ENCODE assay signal across 10 mouse cellular contexts in genomic region chr2:37380189-37380588, GRCm38 (mm10). TPM values are rescaled to one million over a fixed set of nuclear protein-coding genes. Genes with fewer than 3 reads are reported as not detected.
DNase-seq lines count a peak whose midpoint lies in the region; ATAC-seq and TF ChIP-seq lines count a peak whose summit lies in the region.
"Had no signal": no experiment of that assay in that cellular context is flagged by ENCODE, and none has a peak within 500 bp of the region (broad histone marks: within the 10 kb centered on the region; RNA-seq: fewer than 3 reads in every experiment).

No protein-coding gene starts in this region.

- H3K9me3 ChIP-seq in forebrain, postnatal 0 days (ENCODE audit: low read length) = no peaks in the 10 kb centered on the region
- H3K9me3 ChIP-seq in kidney, embryonic 16.5 days (ENCODE audit: low read length) = no peaks in the 10 kb centered on the region
- no peaks in the 10 kb centered on the region for H3K9me3 ChIP-seq in liver, embryonic 15.5 days (replicated peaks)
- H3K9me3 ChIP-seq: heart, embryonic 15.5 days; stomach, embryonic 15.5 days had no signal

- no peak overlapping the region for H3K9ac ChIP-seq in forebrain, postnatal 0 days
- no peak overlapping the region for H3K9ac ChIP-seq in kidney, embryonic 16.5 days (replicated peaks; ENCODE audit: low read length)
- H3K9ac ChIP-seq in liver, embryonic 15.5 days = no peak overlapping the region
- H3K9ac ChIP-seq: heart, embryonic 15.5 days; stomach, embryonic 15.5 days had no signal

- no peak overlapping the region for H3K4me3 ChIP-seq in forebrain, postnatal 0 days (ENCODE audit: low read depth, low read length)
- H3K4me3 ChIP-seq in kidney, embryonic 16.5 days (ENCODE audit: low read length) = no peak overlapping the region
- no peak overlapping the region for H3K4me3 ChIP-seq in liver, embryonic 15.5 days (replicated peaks)
- H3K4me3 ChIP-seq: heart, embryonic 15.5 days; stomach, embryonic 15.5 days had no signal

- no peaks in the 10 kb centered on the region for H3K4me1 ChIP-seq in forebrain, postnatal 0 days (ENCODE audit: insufficient read depth)
- no peaks in the 10 kb centered on the region for H3K4me1 ChIP-seq in kidney, embryonic 16.5 days (ENCODE audit: insufficient read depth, low read length)
- peaks cover 6% of the 10 kb centered on the region; the same call in 1 of the 2 replicates for H3K4me1 ChIP-seq in liver, embryonic 15.5 days (replicated peaks)
- H3K4me1 ChIP-seq: heart, embryonic 15.5 days; stomach, embryonic 15.5 days had no signal

- no peak for TF ChIP-seq POLR2A in brain, embryonic 14.5 days (IDR thresholded peaks at IDR 0.05; ENCODE audit: borderline replicate concordance, extremely low read depth, insufficient read depth, insufficient read length, poor library complexity, severe bottlenecking)

- no peak overlapping the region for H3K27ac ChIP-seq in forebrain, postnatal 0 days (ENCODE audit: low read depth, low read length)
- H3K27ac ChIP-seq in kidney, embryonic 16.5 days (ENCODE audit: low read length) = no peak overlapping the region
- no peak overlapping the region for H3K27ac ChIP-seq in liver, embryonic 15.5 days (replicated peaks)
- H3K27ac ChIP-seq: heart, embryonic 15.5 days; stomach, embryonic 15.5 days had no signal

- 59% methylated on average over 2 of the region's 2 CpGs for WGBS in forebrain, postnatal 0 days
- 68% methylated on average over 2 of the region's 2 CpGs for WGBS in kidney, embryonic 16.5 days
- 54% methylated on average over 2 of the region's 2 CpGs for WGBS in liver, embryonic 15.5 days (ENCODE audit: insufficient replicate concordance)

- peak; percentile 83 for DNase-seq in 416B (ENCODE audit: low read depth)
- peak; percentile 80 for DNase-seq in brain, embryonic 14.5 days (ENCODE audit: low read depth)
- DNase-seq in forebrain, postnatal 0 days = peak; percentile 72
- peak; percentile 81 for DNase-seq in retina, postnatal 1 day
- peak; percentile 13 for DNase-seq in yolk sac, embryonic 10.5 days (ENCODE audit: low spot score)

- H3K4me2 ChIP-seq in forebrain, postnatal 0 days (ENCODE audit: low read depth) = no peak overlapping the region
- H3K4me2 ChIP-seq in kidney, embryonic 16.5 days (replicated peaks; ENCODE audit: low read depth, low read length) = no peak overlapping the region
- no peak overlapping the region for H3K4me2 ChIP-seq in liver, embryonic 15.5 days
- H3K4me2 ChIP-seq: heart, embryonic 15.5 days; stomach, embryonic 15.5 days had no signal

- peak; percentile 65; the same call in 1 of the 2 replicates for TF ChIP-seq CTCF in brain, embryonic 14.5 days (IDR thresholded peaks at IDR 0.05; ENCODE audit: borderline replicate concordance, extremely low read depth, insufficient read depth, insufficient read length)
- peak; percentile 74 for TF ChIP-seq CTCF in forebrain, postnatal 0 days (IDR thresholded peaks at IDR 0.05; ENCODE audit: low read depth)

- peaks cover 39% of the 10 kb centered on the region for H3K36me3 ChIP-seq in forebrain, postnatal 0 days (ENCODE audit: insufficient read depth)
- H3K36me3 ChIP-seq in kidney, embryonic 16.5 days (ENCODE audit: insufficient read depth, low read length) = peaks cover 38% of the 10 kb centered on the region
- H3K36me3 ChIP-seq in liver, embryonic 15.5 days (replicated peaks) = peaks cover 55% of the 10 kb centered on the region

- ATAC-seq in CD4-positive, CD25-positive, alpha-beta regulatory T cell, adult 4 months = peak; percentile 87
- ATAC-seq in forebrain, postnatal 0 days = peak; percentile 75; the same call in 1 of the 2 replicates
- 0 out of 2 replicates have a peak, but pooled peaks have one; percentile 59 for ATAC-seq in kidney, embryonic 16.5 days (ENCODE audit: low FRiP score, low TSS enrichment)
- peak; percentile 37; the same call in 1 of the 2 replicates for ATAC-seq in liver, embryonic 15.5 days (ENCODE audit: insufficient read depth)

- no peaks in the 10 kb centered on the region for H3K27me3 ChIP-seq in forebrain, postnatal 0 days (ENCODE audit: insufficient read depth, low read length)
- H3K27me3 ChIP-seq in kidney, embryonic 16.5 days (ENCODE audit: insufficient read depth, low read length) = no peaks in the 10 kb centered on the region
- H3K27me3 ChIP-seq in liver, embryonic 15.5 days = no peaks in the 10 kb centered on the region
- H3K27me3 ChIP-seq: heart, embryonic 15.5 days; stomach, embryonic 15.5 days had no signal

RNA-seq across cellular contexts. Expression of gene Pdcl, which starts 21.1 kb away (rescaled TPM):
- polyA plus RNA-seq in CD4-positive, CD25-positive, alpha-beta regulatory T cell, adult 4 months (2017; shearing (Covaris generic)) = 10 to 100 TPM; 25.3 to 30.9 TPM
- 47.8 and 48.1 TPM in 2 replicates for polyA plus RNA-seq in brain, embryonic 14.5 days (2012; rRNA removed)
- 49.5 and 54.1 TPM in 2 replicates for total RNA-seq in forebrain, postnatal 0 days (2014; rRNA removed)
- 44.6 and 46.4 TPM in 2 replicates for polyA plus RNA-seq in forebrain, postnatal 0 days (2015; fragmentation: Nextera tagmentation; extraction: Ambion mirVana)
- 47.0 and 50.6 TPM in 2 replicates for polyA plus RNA-seq in kidney, embryonic 16.5 days (2015; fragmentation: Nextera tagmentation; extraction: Ambion mirVana)
- 10.1 and 10.3 TPM in 2 replicates for polyA plus RNA-seq in liver, embryonic 15.5 days (2015; fragmentation: Nextera tagmentation; extraction: Ambion mirVana)

RNA-seq across cellular contexts. Expression of gene Rc3h2, which starts 42.5 kb away (rescaled TPM):
- polyA plus RNA-seq in CD4-positive, CD25-positive, alpha-beta regulatory T cell, adult 4 months (2017; shearing (Covaris generic)) = 10 to 100 TPM; 24.3 to 27.3 TPM
- polyA plus RNA-seq in brain, embryonic 14.5 days (2012; rRNA removed) = 29.3 and 37.8 TPM in 2 replicates
- total RNA-seq in forebrain, postnatal 0 days (2014; rRNA removed) = 56.9 and 72.4 TPM in 2 replicates
- polyA plus RNA-seq in forebrain, postnatal 0 days (2015; fragmentation: Nextera tagmentation; extraction: Ambion mirVana) = 6.7 and 10.6 TPM in 2 replicates
- 10.6 and 14.8 TPM in 2 replicates for polyA plus RNA-seq in kidney, embryonic 16.5 days (2015; fragmentation: Nextera tagmentation; extraction: Ambion mirVana)
- 3.8 and 5.3 TPM in 2 replicates for polyA plus RNA-seq in liver, embryonic 15.5 days (2015; fragmentation: Nextera tagmentation; extraction: Ambion mirVana)

RNA-seq across cellular contexts. Expression of gene Olfr368, which starts 53.9 kb away (rescaled TPM):
- not detected for polyA plus RNA-seq in CD4-positive, CD25-positive, alpha-beta regulatory T cell, adult 4 months (2017; shearing (Covaris generic))
- not detected in 2 replicates for polyA plus RNA-seq in brain, embryonic 14.5 days (2012; rRNA removed)
- total RNA-seq in forebrain, postnatal 0 days (2014; rRNA removed) = not detected in 2 replicates
- not detected in 2 replicates for polyA plus RNA-seq in forebrain, postnatal 0 days (2015; fragmentation: Nextera tagmentation; extraction: Ambion mirVana)
- not detected in 2 replicates for polyA plus RNA-seq in kidney, embryonic 16.5 days (2015; fragmentation: Nextera tagmentation; extraction: Ambion mirVana)
- polyA plus RNA-seq in liver, embryonic 15.5 days (2015; fragmentation: Nextera tagmentation; extraction: Ambion mirVana) = not detected in 2 replicates
- polyA plus RNA-seq: heart, embryonic 15.5 days; stomach, embryonic 15.5 days had no signal

Comparison
In these comparisons a context has a peak if more than half of its experiments do, and no peak if none do; other contexts are left out.
1. DNase-seq: peak in every context shown above with its lines; median percentile 83 in 416B; 81 in retina, postnatal 1 day; 80 in brain, embryonic 14.5 days; 72 in forebrain, postnatal 0 days; 13 in yolk sac, embryonic 10.5 days.
2. ATAC-seq: peak in every context shown above with its lines; median percentile 87 in CD4-positive, CD25-positive, alpha-beta regulatory T cell, adult 4 months; 75 in forebrain, postnatal 0 days; 59 in kidney, embryonic 16.5 days; 37 in liver, embryonic 15.5 days.